Mouse (Mus musculus): Measurements from ENCODE around the gene Tulp4.

The Tulp4 gene

DNA sequence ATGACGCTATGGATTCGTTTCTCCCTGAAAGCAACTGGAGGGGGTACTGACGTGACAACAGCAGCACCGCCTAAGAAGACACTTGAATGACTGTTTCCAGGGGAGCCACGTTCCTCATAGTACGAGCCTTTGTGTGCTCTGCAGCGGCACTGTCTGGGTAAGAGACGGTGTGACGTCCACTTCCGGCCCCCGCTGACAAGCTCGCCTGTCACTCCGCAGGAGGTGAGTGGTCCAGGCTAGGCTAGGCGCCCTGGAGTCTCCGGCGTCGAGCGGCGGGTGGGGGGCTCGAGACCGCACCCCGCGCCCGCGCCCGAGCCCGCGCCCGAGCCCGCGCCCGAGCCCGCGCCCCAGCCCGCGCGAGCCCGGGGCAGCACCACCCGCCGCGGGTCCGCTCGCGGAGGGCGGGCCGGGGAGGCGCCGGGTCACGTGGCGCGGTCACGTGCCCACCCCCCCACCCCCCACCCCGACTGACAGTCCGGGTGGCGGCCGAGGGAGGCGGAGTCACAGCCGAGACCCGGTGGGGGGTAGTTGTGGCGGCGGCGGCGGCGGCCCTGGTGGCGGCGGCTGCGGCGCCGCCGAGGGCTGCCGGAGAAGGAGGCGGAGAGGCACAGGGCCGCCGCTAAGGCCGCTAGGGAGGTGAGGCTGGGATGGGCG, at the start of gene Tulp4:
Gene Tulp4 (plus strand): TSS at position 77 of the 654 bp plus-strand sequence.
- peak; percentile 29 for DNase-seq (ENCODE audit: low spot score)

DNA sequence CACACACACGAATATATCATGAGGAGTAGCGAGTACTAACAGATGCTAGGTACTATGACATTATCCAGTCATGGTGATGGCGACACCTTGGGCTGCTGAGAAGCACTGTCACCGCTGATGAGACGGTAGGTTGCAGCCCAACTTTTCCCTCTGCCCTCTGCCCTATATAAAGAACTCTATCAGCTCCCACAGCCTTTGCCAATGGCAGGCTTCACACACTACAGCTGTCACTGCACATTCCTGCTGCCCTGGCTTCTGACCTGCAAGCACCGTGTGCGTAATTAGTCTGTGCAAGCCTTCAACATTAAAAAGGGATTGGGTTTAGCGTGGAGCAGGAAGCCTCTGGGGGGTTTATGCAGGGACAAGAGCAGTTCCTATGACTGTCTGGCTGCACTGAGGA, 43.4 kb upstream of the Tulp4 start:
- DNase-seq (ENCODE audit: low spot score) = no peak

DNA sequence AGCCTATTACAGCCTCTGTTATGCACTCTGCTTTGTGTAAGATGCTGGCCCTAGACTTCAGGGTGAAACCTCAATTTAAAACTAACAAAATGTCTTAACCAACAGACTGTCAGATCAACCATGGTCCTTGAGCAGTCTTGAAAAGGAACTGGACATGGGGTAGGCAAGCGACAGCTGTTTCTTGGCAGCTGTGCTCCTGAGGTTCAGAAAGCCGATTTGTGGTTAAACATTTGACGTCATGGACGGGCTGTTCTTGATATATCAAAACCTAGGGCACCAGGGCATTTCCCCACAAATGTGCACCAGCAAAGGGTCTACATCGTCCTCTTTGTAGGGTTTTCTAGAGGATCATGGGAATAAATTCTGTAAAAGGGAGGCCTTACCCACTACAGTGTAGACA, 42.7 kb upstream of the Tulp4 start:
- no peak for DNase-seq (ENCODE audit: low spot score)

GRCm38 (mm10) chr17:6066021-6066420, 40.2 kb upstream of the Tulp4 start:
- no peak for DNase-seq (ENCODE audit: low spot score)

DNA sequence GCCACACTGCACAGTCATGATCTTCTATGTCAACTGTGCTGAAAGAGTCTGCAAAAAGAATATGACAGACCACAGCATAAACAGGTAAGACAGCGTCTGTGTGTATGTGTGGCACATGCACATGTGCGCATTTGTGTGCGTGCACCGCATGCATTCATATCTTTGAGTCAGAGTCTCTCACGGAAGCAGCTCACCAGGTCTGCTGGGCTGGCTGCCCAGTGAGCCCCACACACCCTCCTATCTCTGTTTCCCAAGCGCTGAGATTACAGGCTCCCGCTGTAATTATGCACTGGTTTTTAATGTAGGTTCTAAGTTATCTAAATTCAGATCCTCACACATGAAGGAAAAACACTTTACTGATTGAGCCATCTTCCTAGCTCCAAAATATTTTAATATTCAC, 38.6 kb upstream of the Tulp4 start:
- no peak for DNase-seq (ENCODE audit: low spot score)

GRCm38 (mm10) chr17:6069866-6070265, 36.4 kb upstream of the Tulp4 start:
- DNase-seq (ENCODE audit: low spot score) = no peak

GRCm38 (mm10) chr17:6073405-6073804, 32.8 kb upstream of the Tulp4 start:
- no peak for DNase-seq (ENCODE audit: low spot score)

GRCm38 (mm10) chr17:6079287-6080122, 26.7 kb upstream of the Tulp4 start, which contains the start of the genes Serac1 and Gtf2h5:
Serac1 (minus strand) TSS chr17:6079741.
Gtf2h5 (plus strand) TSS chr17:6079786.
- DNase-seq (ENCODE audit: low spot score) = peak; percentile 92

- no peak for DNase-seq (ENCODE audit: low spot score)
These were observed 22.8 kb upstream of the Tulp4 start for GRCm38 (mm10) chr17:6083323-6083890.

- DNase-seq (ENCODE audit: low spot score) = no peak
These were observed 14.6 kb upstream of the Tulp4 start for GRCm38 (mm10) chr17:6091604-6092003.

- DNase-seq (ENCODE audit: low spot score) = no peak
These were observed 10.7 kb upstream of the Tulp4 start for GRCm38 (mm10) chr17:6095579-6095978.

DNA sequence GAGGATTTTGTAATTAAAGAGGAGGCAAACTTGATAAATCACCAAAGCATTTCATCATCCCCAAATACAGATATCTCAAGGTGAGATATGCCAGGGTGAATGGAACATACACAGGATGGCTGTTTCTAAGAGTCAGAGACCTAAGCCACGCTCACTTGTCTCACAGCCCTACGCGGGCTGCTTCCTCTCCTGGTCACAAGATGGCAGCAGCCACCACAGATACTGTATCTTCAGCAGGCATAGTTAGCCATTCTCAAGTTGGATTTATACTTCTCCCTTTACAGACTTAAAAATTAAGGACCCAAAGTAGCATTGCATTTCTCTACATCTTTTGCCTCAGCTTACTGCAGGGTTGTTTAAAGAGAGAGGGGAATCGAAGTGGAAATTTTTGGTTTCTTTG, 8.4 kb upstream of the Tulp4 start:
- no peak for DNase-seq (ENCODE audit: low spot score)

- DNase-seq (ENCODE audit: low spot score) = no peak
These were observed 4.0 kb upstream of the Tulp4 start for GRCm38 (mm10) chr17:6102287-6102686.

GRCm38 (mm10) chr17:6103566-6103965, 2.7 kb upstream of the Tulp4 start:
- no peak for DNase-seq (ENCODE audit: low spot score)

GRCm38 (mm10) chr17:6107015-6107601, 871 bp downstream of the Tulp4 start:
- DNase-seq (ENCODE audit: low spot score) = no peak

DNA sequence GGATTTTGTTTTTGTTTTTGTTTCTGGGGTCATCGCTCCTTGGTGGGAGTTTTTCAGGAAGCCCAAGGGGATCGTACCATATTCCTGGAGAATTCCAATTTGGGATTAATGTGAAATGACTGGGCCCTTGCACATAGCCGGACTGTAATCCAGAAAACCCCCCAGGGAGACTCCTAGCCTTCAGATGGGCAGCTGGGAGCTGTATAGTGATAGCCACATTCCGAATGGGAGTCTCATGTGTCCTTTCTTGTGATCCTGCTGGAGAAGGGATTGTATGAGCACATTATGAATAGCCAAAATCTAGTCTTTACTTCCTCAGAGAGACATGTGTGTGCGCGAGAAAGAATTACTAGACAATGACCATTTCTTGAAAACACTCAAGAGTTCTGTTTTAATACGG, 1.9 kb downstream of the Tulp4 start:
- DNase-seq (ENCODE audit: low spot score) = no peak

GRCm38 (mm10) chr17:6110956-6111355, 4.7 kb downstream of the Tulp4 start:
- DNase-seq (ENCODE audit: low spot score) = no peak

DNA sequence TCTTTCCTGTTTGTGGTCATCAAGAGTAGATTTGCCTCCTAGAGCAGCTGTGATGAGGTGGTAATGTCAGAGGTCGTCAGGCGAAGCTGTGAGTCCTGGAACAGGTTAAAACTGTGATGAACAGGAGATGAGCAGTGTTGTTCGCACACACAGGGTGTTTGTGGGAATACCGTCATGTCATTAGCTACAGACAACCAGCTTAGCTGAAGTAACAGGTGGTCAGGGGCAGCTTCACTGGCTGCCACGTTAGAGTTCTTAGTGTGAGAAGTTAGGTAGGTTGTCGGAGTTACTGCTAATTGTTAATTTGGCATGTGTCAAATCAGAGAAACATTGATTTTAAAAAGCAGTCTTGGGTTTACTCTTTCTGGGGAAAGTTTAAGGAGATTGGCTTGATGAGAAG, 7.4 kb downstream of the Tulp4 start:
- DNase-seq (ENCODE audit: low spot score) = no peak

DNA sequence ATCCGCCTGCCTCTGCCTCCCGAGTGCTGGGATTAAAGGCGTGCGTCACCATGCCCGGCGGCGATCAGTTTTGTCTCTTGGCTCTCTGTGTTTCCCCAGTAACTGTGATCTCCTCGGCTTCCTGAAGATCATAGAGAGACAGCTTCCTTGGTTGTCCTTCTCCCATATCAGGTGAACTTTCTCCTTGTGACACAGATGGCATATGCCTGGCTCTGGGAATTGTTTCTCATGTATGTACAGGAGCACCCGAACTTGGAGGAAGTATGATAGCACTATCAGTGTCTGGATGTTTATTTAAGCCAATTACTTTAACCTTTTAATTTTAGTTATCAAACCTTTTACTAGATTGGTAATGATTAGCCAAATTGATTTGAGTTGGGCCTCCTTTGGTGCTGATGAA, 8.8 kb downstream of the Tulp4 start:
- DNase-seq (ENCODE audit: low spot score) = no peak

GRCm38 (mm10) chr17:6117148-6117725, 11.0 kb downstream of the Tulp4 start:
- no peak for DNase-seq (ENCODE audit: low spot score)

DNA sequence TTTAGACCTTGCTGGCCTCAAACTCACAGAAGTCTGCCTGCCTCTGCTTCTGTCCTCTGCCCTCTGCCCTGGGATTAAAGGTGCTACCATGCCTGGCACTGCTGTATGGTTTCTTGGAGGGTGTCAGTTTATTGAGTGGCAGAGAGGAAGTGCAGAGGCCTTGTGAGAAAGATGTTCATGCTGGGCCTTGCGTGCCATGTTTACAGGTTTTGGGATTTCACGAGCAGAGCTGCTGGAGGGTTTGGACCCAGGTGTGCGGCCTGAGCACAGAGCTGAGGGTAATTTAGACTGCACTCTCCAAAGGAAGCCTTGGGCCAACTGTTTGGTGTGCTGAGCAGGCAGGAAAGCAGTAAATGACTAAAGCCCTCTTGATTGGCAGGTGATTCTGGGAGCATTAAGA, 11.7 kb downstream of the Tulp4 start:
- DNase-seq (ENCODE audit: low spot score) = no peak

GRCm38 (mm10) chr17:6118861-6119260, 12.6 kb downstream of the Tulp4 start:
- no peak for DNase-seq (ENCODE audit: low spot score)
